Mouse (Mus musculus) midbrain, embryonic 10.5 days (tissue): ENCODE data around the gene Plcb4. TPM values are rescaled to one million over a fixed set of nuclear protein-coding genes. Genes with fewer than 3 reads are reported as not detected.
"Not testable (repeated sequence)": the region's sequence is repeated elsewhere in the genome, so short reads cannot be mapped to it uniquely, and the experiment has no call there.

Source experiments
- DNase-seq: peaks from one replicate; pipeline ENCODE4 v3.0.0-alpha.2; 2017; ENCODE audit warnings: low spot score
- H3K27ac ChIP-seq: fragments of 300-500 bp; sonication (generic); replicated peaks from 2 replicates; pipeline ENCODE4 v1.5.1; 2016; ENCODE audit warnings: mild to moderate bottlenecking
- H3K27me3 ChIP-seq: fragments of 300-500 bp; sonication (generic); 2 replicates; pipeline ENCODE4 v1.6.1; 2016; ENCODE audit warnings: low read depth, mild to moderate bottlenecking; ENCODE audit not compliant: poor library complexity, severe bottlenecking
- H3K36me3 ChIP-seq: fragments of 300-500 bp; sonication (generic); 2 replicates; pipeline ENCODE4 v1.6.1; 2016; ENCODE audit warnings: mild to moderate bottlenecking, moderate library complexity
- H3K4me1 ChIP-seq: fragments of 300-500 bp; sonication (generic); 2 replicates; pipeline ENCODE4 v1.6.1; 2016
- H3K4me3 ChIP-seq: fragments of 300-500 bp; sonication (generic); 2 replicates; pipeline ENCODE4 v1.5.1; 2016; ENCODE audit warnings: mild to moderate bottlenecking, moderate library complexity
- H3K9me3 ChIP-seq: fragments of 300-500 bp; sonication (generic); replicated peaks from 2 replicates; pipeline ENCODE4 v1.6.1; 2016; ENCODE audit warnings: mild to moderate bottlenecking
- WGBS: fragments of 180-500 bp; shearing (Covaris S2); methylation state at CpG from one replicate; pipeline ENCODE4 v1.1.7; 2016; 5-methylcytosine and 5-hydroxymethylcytosine counted together
- polyA plus RNA-seq: library from polyadenylated mRNA; unstranded; fragments of >200 nt; fragmentation: Nextera tagmentation; extraction: Ambion mirVana; gene quantifications from 2 replicates; pipeline ENCODE4 v1.2.1, GENCODE M21; 2016

Gene Plcb4
- polyA plus RNA-seq, 1 experiment from 2014 or later: 17.5 TPM

DNA sequence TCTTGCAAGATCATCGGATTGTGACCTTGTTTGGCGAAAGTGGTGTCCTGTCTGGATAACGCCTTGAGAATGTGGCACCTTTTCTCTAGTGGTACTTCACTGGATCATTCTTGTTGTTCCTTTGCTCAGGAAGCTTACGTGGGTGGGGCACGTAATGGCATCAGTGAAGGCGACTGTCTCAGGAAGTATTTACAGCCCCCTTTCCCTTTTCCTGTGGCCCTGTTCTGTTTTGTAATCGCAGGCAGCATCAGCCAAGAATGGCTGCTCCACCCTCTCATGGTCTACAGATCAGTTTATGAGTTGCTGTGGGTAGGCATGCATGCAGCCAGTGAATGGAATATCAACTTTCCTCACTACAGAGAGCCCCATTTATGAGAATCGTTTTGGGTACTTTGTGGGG is 21.2 kb downstream of the Plcb4 start:
- Histone ChIP-seq H3K9me3 (no peaks in the 10 kb centered on the region), H3K27me3 (no peaks in the 10 kb centered on the region), H3K36me3 (no peaks in the 10 kb centered on the region), H3K4me3 (no peak overlapping the region), H3K4me1 (peaks cover 8% of the 10 kb centered on the region), H3K27ac (no peak overlapping the region)
- 89% methylated on average over 8 of the region's 8 CpGs for WGBS
- no peak for DNase-seq

DNA sequence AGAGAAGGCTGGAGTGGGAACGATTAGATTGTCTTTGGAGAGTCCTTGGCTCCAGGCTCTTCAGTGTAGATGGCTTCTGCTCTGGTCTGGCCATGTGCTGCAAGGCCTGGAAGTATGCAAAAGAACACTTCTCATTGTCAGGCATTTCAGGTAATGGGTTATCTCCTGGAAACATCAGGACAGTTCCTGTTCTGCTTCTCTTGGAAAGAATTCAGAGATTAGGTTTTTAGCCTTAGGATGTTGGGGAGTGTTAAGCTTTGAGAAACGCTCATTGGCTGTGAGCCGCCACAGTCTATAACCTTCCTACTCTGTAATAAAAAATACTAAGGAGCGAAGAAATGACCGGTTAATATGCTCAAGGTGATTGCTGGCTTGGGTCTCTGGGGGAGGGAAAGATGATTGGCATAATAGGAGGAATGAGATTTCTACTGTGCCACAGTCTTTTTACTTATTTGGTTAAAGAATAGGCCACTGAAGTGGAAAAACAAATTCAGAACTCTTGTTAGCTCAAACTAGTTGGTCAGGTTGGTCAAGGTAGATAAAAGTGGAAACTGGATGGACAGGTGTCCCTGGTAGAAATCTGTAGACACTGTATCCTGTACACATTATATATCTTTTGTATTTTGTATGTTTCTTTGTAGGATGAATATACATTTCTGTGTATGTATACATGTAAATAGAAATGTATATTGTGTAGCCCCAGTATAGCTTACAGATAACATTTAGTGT is 21.8 kb downstream of the Plcb4 start:
- H3K36me3 ChIP-seq: no peaks in the 10 kb centered on the region
- H3K9me3 ChIP-seq: no peaks in the 10 kb centered on the region
- DNase-seq: no peak
- WGBS: 93% methylated on average over 5 of the region's 5 CpGs
- no peaks in the 10 kb centered on the region for H3K27me3 ChIP-seq
- H3K4me1 ChIP-seq: peaks cover 8% of the 10 kb centered on the region
- no peak overlapping the region for H3K27ac ChIP-seq
- no peak overlapping the region for H3K4me3 ChIP-seq

DNA sequence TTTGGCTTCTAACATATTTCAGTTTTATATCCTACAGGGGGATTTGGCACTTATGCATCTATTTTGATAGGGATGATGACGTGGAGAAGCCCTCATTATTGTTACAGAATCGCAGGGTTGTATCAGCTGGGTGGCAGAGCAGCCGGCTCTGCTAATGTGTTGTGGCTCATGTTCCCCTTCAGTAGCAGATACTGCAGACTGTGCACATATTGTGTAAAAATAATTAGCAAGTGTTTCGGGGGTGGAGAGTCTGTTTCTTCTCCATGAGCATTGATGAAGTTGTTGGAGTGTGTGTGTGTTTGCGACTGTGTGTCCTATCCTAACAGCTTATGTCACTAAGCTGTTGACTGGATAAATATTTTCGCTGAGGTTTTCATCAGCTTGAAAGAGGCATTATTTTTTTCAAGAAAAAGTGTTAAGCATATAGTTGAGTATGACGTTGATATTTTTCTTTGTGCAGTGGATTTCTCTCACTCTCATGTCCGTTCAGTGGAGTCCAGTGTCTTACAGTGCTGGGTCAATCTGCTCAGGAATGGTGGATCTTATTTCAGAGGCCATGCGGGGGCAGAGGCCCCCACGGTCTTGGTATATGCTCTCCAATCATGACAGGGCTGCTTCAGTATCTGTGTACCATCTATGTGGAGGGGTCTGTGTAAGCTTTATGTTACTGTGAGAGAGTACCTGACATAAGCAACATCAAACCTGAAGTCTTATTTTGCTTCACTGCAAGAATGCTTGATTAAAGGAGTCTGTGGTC is 25.1 kb downstream of the Plcb4 start:
- H3K4me1 ChIP-seq: no peaks in the 10 kb centered on the region
- WGBS: 93% methylated on average over 10 of the region's 10 CpGs
- H3K27ac ChIP-seq: no peak overlapping the region
- DNase-seq: no peak
- H3K9me3 ChIP-seq: no peaks in the 10 kb centered on the region
- H3K36me3 ChIP-seq: no peaks in the 10 kb centered on the region
- no peaks in the 10 kb centered on the region for H3K27me3 ChIP-seq
- H3K4me3 ChIP-seq: no peak overlapping the region

DNA sequence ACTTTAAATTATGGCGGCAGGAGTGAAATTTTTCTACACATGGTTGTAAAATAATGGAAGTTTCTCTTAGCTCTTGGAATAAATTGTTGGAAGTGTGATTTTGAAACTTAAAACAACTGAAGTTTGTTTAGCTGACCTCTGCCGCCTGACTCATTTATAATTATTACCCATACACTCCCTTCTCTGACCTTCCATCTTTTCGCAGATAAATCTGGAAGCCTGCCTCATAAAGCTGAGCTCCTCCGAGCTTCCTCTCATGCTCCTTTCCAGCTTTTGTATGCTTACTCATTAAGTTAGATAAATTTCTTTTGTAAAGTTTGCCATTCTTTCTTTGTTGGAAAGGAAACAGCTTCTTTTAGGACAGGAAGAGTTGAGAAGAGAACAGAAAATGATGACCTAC is 27.9 kb downstream of the Plcb4 start:
- H3K4me1 ChIP-seq: no peaks in the 10 kb centered on the region
- no peaks in the 10 kb centered on the region for H3K9me3 ChIP-seq
- DNase-seq: no peak
- H3K27ac ChIP-seq: no peak overlapping the region
- 94% methylated on average over 4 of the region's 4 CpGs for WGBS
- H3K27me3 ChIP-seq: no peaks in the 10 kb centered on the region
- H3K36me3 ChIP-seq: no peaks in the 10 kb centered on the region
- H3K4me3 ChIP-seq: no peak overlapping the region

DNA sequence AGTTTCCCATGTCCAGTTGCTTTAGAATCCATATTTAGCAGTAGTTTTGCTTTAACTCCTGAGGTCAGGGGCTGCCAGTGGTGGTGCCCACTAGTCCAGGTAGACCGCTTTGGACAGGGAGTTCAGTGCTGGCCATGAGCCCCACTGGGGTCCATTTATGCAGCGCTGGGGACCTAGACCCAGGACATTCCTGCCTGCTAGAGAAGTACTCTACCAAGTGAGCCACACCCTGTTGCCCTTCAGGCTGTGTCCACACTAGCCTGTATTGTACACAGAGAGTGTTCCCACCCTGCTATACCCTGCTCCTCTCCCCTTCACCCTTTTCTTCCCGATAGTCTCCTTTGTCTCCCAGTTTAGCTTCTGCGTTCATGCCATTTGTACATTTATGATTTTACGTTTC is 28.8 kb downstream of the Plcb4 start:
- Histone ChIP-seq H3K4me3 (no peak overlapping the region), H3K9me3 (no peaks in the 10 kb centered on the region), H3K27me3 (no peaks in the 10 kb centered on the region), H3K4me1 (peaks cover 3% of the 10 kb centered on the region), H3K36me3 (no peaks in the 10 kb centered on the region), H3K27ac (no peak overlapping the region)
- 89% methylated on average over 5 of the region's 5 CpGs for WGBS
- no peak for DNase-seq

DNA sequence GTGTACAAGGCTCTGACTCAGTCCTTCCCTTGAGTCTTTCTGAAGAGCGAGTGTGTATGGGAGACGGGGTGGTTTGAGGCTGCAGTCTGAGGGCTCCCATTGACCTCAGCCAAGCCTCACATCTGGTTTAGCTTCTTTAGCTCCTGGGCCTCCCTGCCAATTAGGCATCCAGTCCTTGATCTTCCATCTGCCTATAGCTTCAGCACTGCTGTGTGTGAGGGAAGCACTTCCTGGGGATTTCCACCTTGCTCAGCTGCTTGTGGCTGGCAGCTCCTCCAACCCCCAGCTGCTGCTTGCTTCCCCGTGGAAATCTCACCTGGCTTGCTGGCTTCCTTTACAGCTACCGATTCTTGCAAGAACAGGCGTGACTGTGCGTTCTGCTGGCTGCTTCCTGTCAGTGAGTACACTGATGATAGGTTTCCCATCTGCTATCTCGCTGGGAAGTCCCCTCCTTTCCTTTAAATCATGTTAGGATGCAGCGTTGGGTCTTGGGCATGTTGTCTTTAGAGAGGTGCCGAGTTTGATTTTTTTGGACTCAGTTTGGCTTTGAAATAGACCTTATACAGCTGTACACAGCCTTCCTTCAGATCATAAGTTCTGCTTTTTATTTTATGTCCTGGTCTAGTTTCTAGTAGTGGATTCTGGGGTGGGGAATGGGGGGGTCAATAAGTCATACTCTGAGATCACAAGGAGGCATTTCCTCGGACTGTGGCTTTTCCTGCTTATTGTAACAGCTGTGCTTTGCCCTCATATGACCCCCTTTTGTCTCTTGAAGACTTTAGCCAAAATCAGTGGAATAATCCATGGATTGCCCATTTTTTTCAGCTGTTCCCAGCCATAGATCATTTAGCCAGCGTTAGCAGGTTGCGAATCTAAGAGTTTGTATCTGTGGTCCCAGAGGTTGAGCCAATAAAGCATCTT is 34.0 kb downstream of the Plcb4 start:
- Histone ChIP-seq H3K4me1 (peaks cover 13% of the 10 kb centered on the region), H3K27me3 (no peaks in the 10 kb centered on the region), H3K27ac (0 out of 2 replicates have a peak overlapping the region, but pooled peaks have one; percentile 42), H3K36me3 (no peaks in the 10 kb centered on the region), H3K9me3 (no peaks in the 10 kb centered on the region), H3K4me3 (no peak overlapping the region)
- 77% methylated on average over 12 of the region's 12 CpGs for WGBS
- no peak for DNase-seq

DNA sequence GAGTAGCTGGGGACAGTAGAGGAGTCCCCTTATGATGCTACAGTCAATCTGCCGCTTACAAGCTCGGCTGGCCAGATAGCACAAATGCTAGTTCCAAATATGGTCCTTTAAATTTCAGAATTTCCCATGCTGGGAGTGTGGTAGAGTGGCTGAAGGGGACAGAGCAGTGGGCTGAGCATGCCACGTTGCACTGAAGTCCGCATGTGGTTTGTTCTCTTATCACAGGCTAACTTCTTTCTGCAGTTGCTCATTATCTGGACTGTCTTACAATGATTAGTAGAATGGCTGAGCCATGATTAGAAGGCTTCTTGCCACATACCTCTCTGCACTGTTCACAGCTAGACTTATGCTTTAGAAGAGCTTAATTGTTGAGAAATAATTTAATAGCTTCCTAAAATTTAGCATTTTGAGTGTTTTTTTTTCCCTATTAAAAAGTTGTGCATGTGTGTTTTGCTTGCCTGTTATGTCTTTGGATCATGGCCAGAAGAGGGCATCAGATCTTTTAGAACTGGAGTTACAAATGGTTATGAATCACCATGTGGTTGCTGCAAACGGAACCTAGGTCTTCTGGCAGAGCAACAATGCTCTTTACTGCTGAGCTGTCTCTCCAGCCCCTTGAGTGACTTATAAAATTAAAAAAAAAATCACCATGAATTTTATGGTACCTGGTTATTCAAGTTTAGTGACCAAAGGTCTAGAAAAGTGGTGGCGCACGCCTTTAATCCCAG is 42.0 kb downstream of the Plcb4 start:
- no peak for DNase-seq
- Histone ChIP-seq H3K36me3 (peaks cover 8% of the 10 kb centered on the region; the same call in 1 of the 2 replicates), H3K27me3 (no peaks in the 10 kb centered on the region), H3K4me3 (no peak overlapping the region), H3K9me3 (no peaks in the 10 kb centered on the region), H3K27ac (no peak overlapping the region), H3K4me1 (0 out of 2 replicates have a peak, but pooled peaks cover 2% of the 10 kb centered on the region)
- WGBS: 94% methylated on average over 7 of the region's 7 CpGs

DNA sequence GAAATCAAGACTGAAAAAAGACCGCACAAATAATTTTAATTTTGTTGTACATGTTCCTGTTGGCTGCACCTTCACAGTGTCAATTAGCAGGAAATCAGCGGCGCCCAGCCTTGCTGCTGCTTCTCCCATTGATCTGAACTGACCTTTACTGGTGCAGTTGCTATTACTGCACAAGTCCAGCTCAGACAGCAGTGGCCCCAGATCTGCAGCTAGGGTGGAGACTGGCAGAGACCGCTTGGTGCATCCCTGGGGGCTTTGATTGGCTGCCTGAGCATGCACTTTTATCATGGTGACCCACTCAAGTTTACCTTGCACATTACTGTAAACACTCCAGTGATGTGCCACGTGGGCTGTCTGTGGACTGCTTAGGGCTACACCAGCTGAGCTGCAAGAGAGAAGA is 45.9 kb downstream of the Plcb4 start:
- H3K27me3 ChIP-seq: no peaks in the 10 kb centered on the region
- no peaks in the 10 kb centered on the region for H3K9me3 ChIP-seq
- peaks cover 2% of the 10 kb centered on the region; the same call in 1 of the 2 replicates for H3K4me1 ChIP-seq
- peaks cover 7% of the 10 kb centered on the region; the same call in 1 of the 2 replicates for H3K36me3 ChIP-seq
- no peak overlapping the region for H3K27ac ChIP-seq
- H3K4me3 ChIP-seq: no peak overlapping the region
- WGBS: 93% methylated on average over 5 of the region's 5 CpGs
- DNase-seq: no peak

DNA sequence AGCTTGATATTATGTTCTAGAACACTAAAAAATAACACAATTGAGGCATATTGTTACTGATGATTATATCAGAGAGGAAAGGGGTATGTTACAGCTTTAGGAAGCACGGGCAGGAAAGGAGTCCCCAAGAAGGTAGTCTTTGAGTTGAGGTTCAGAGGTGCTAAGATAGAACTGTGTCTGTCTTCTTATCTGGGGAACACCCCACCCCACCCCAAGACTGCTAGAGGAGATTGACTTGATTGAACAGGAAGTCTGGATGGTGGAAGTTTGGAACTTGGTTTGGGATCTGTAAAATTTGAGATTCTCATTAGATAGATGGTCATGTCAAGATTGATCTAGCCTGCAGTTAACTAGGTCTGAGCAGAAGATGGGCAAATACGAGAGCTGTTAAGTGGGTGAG is 48.5 kb downstream of the Plcb4 start:
- Histone ChIP-seq H3K4me1 (peaks cover 29% of the 10 kb centered on the region), H3K27me3 (no peaks in the 10 kb centered on the region), H3K27ac (no peak overlapping the region), H3K36me3 (0 out of 2 replicates have a peak, but pooled peaks cover 3% of the 10 kb centered on the region), H3K9me3 (no peaks in the 10 kb centered on the region), H3K4me3 (no peak overlapping the region)
- WGBS: 94% methylated on average over 2 of the region's 2 CpGs
- no peak for DNase-seq

DNA sequence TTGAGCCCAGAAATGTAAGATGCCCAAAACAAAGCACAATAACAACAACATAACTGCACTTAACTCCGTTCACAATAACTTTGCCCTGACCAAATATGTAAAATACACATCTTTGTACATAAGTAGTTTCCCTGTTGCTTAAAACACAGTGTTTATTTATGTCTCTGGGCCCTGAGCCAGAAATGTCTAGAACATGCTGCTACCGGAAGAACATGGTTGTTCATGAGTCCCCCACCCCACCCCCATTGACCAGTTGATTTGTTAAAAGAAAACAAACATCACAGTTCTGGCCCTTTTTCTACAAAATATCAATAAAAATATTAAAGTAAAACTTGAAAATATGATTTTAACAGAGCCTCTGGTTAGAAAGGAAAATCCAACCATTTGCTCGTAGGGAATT is 49.6 kb downstream of the Plcb4 start:
- no peak overlapping the region for H3K27ac ChIP-seq
- peaks cover 39% of the 10 kb centered on the region for H3K4me1 ChIP-seq
- H3K36me3 ChIP-seq: no peaks in the 10 kb centered on the region
- WGBS: 91% methylated on average over 3 of the region's 3 CpGs
- H3K4me3 ChIP-seq: no peak overlapping the region
- no peaks in the 10 kb centered on the region for H3K27me3 ChIP-seq
- H3K9me3 ChIP-seq: no peaks in the 10 kb centered on the region
- no peak for DNase-seq

DNA sequence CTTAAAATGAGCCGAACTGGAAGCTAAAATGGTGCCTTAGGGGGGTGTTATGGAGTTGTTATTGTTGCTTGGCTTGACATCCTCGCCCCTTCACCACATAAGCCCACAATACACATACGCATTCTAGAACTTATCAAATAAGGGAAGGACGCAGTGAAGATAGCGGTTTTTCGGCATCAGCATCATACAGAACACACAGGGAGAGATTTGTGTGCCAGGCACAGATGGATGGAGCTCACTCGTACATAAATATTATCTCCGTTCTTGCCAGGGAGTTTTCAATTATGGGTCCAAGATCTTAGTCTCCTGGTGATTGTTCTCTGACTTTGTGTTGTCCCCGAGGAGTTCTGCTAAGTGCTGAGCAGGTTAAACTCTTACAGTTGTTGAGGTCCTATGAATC is 50.0 kb downstream of the Plcb4 start:
- 90% methylated on average over 9 of the region's 9 CpGs for whole genome bisulfite sequencing
- H3K4me3 ChIP-seq: no peak overlapping the region
- H3K27me3 ChIP-seq: no peaks in the 10 kb centered on the region
- no peak for DNase-seq
- peaks cover 44% of the 10 kb centered on the region for H3K4me1 ChIP-seq
- no peaks in the 10 kb centered on the region for H3K9me3 ChIP-seq
- no peaks in the 10 kb centered on the region for H3K36me3 ChIP-seq
- H3K27ac ChIP-seq: no peak overlapping the region

DNA sequence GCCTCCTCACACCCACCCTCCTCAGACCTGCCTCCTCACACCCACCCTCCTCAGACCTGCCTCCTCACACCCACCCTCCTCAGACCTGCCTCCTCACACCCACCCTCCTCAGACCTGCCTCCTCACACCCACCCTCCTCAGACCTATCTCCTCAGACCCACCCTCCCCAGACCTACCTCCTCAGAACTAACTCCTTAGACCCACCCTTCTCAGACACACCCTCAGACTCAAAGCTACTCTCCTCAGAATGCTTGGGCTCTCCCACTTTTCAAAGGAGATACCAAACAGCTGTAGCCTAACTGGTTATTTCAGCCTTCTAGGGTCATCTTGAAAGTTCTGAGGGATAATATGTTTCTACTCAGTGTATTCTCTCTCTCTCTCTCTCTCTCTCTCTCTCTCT is 50.9 kb downstream of the Plcb4 start:
- Histone ChIP-seq H3K27ac (0 out of 2 replicates have a peak overlapping the region, but pooled peaks have one; percentile 42), H3K4me1 (peaks cover 50% of the 10 kb centered on the region)
- not testable (repeated sequence) for DNase-seq, H3K36me3 ChIP-seq, H3K9me3 ChIP-seq, H3K27me3 ChIP-seq, H3K4me3 ChIP-seq
